Mouse (Mus musculus): ENCODE results near the gene 1700016C15Rik. TPM values are rescaled to one million over a fixed set of nuclear protein-coding genes. Genes with fewer than 3 reads are reported as not detected.

Gene 1700016C15Rik
- total RNA-seq, 2 experiments from 2014 or later, result not detected

GRCm38 (mm10) chr1:177795421-177796192 lies 66.0 kb downstream of the 1700016C15Rik start:
- Histone ChIP-seq H3K27ac (peak overlapping the region; percentile 94), H3K4me3 (peak overlapping the region; percentile 71)
- no peak for TF ChIP-seq CTCF (conservative IDR thresholded peaks at IDR 0.05)
- DNase-seq (ENCODE audit: low spot score in 2 of 2), result peak in 1 of 2 experiments; percentile 32

- H3K27ac ChIP-seq, result peak within 1 kb of the TSS; percentile 94
- H3K4me3 ChIP-seq, result peak within 1 kb of the TSS; percentile 71
- no peak for TF ChIP-seq CTCF (conservative IDR thresholded peaks at IDR 0.05)
- peak; percentile 98 for DNase-seq (ENCODE audit: low spot score in 2 of 2)
Measured at GRCm38 (mm10) chr1:177796193-177796939, 66.8 kb downstream of the 1700016C15Rik start, which contains the start of gene Adss. Adss (minus strand) TSS chr1:177796511.

DNA sequence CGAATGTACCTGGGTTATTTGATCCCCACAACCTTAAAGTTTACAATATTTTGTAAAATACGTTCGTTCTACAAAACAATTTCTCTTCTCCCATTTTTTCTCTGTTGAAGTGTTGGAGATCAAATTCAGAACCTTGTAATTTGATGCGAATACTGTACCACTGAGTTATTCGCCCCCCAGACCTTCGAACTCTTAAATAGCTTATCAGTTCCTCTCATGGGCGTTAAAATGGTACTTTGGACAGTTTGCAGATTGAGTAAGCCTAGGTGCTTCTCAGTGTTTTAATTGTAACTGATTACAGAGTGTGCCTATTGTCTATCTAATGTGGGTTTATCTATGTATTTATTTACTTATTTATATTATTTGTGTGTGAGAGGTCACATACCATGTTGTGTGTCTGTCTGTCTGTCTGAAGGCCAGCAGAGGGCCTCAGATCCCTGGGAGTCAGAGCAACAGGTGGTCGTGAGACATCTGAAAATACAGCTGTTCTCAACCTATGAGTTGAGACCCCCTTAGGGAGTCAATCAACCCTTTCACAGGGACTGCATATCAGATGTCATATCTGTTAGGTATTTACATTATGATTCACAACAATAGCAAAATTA lies 67.6 kb downstream of the 1700016C15Rik start:
- peak overlapping the region; percentile 71; the same call in 1 of the 2 replicates for H3K4me3 ChIP-seq
- DNase-seq (ENCODE audit: low spot score in 2 of 2), result no peak
- TF ChIP-seq CTCF (conservative IDR thresholded peaks at IDR 0.05), result peak; percentile 47
- peak overlapping the region; percentile 94; the same call in 1 of the 2 replicates for H3K27ac ChIP-seq

Other genes with a start within 250 kb of the 1700016C15Rik start
- gene Adss, start 66.7 kb downstream of the 1700016C15Rik start, total RNA-seq (2021), result 10 to 100 TPM; 71.1 to 71.4 TPM

Measured in layer of hippocampus, adult 2 months (tissue).